Mouse (Mus musculus) embryo, embryonic 10.5 days (tissue): ENCODE results near the gene Ing1.
A peak's percentile ranks its signal among the peaks of the same experiment; 100 is the strongest.

ENCODE experiments used
- DNase-seq: peaks from one replicate; pipeline ENCODE4 v3.0.0-alpha.2; 2015; ENCODE audit warnings: low spot score

The Ing1 gene

GRCm38 (mm10) chr8:11592296-11592695, 36.9 kb downstream of the Ing1 start:
- DNase-seq: no peak

DNA sequence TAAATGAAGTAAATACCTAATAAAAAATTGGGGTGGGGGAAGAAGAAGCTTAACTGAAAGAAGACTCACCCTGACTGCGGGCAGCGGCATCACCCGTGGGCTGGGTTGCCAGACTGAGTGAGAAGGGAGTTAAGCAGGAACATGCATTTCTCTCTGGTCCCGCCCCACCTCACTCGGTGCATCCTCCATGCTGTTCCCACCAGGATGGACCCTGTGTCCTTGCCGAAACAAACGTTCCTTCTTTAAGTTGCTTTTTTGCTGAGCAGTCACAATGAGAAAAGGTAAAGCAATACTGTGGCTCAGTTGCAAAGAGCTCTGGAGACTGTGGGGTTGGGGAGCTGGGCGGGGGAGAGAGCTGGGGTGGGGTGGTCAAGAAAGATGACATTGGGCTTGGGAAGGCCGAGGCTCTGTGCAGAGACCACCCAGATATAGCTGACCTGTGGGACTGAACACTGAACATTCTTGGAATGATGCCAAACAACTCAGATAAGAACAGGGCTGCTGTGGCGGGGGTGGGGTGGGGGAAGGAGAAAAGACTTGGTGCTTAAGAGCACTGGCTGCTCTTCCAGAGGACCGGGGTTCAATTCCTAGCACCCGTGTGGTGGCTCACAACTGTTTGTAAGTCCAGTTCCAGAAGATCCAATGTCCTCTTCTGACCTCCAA, 38.0 kb downstream of the Ing1 start:
- no peak for DNase-seq

DNA sequence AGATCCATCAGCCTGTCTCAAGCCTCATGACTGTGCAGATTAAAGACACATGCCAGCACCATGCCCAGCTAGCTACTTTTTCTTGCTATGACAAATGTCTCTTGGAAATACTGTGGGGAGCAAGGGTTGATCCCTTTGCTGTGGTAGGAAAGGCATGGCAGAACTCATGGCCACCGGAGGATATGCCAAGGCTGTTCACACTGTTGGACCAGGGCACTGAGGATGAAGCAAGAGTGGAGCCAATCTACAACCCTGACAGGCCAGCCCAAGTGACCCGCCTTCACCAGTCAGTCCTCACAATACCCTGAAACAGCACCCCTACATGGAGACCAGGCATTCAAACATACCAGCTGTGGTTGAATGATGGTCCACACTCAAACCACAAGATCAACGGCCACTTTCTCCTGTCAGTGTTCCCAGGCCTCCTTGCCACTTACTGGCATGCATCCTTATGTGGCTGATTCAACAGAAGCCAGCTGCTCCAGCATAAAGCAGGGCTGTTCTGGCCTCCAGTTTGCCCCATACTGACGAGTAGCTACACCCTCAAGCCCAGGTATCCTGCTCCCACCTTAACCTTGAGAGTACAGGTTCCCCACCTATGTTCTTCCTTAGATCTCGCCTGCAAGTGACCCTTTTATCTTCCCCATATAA, 45.1 kb downstream of the Ing1 start:
- no peak for DNase-seq

DNA sequence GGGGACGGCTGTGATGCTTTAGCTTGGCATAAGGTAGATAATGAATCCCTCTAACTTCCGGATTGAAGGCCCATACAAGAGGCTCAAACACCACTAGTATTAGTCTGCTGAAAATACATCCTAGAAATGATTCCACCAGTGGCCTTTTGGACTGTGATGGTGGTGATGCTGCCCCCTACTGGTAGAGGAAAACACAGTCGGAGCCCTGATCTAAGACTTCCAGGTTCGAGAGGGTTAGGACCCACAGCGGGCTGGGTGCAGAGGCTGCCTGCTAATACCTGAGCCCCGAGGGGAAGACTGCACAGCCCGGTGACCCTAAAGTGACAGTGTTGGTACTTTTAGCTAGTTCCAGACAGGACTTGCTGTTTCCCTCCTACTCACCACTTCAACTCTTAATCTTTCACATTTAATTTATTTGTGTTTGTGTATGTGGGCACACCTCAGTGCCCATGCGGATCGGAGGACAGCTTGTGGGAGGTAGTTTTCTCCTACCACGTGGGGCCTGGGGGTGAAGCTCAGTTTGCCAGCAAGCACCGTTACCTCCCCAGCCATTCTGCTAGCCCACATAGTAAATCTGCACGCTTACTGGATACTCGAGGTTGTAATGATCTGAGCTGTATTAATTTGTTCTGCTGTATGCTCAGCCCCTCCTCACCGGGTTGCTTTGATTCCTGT, 46.8 kb downstream of the Ing1 start:
- peak; percentile 88 for DNase-seq

DNA sequence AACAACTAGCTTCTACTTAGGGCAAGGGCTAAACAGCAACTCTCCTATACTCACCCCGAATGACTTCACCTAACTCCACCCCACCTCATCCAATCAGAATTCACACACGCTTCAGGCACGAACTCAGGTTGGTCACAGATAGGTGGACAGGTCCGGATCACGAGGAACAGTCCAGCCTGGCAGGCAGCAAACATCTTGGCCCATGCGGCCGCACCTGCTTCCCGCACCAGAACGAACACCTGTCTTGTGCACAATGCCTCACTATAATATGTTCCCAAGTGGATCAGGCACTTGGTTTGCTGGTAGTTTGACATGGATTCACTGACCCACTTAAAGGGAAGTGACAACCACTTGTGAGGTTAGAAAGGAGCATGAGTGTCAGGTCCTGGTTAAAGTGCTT, 53.5 kb downstream of the Ing1 start:
- no peak for DNase-seq
